In genomic region chr13:90279786-90280382, GRCm38 (mm10) we compare ENCODE assay signal across 12 mouse cellular contexts.
DNase-seq lines count a peak whose midpoint lies in the region; ATAC-seq lines count a peak whose summit lies in the region.
"Had no signal": no experiment of that assay in that cellular context is flagged by ENCODE, and none has a peak within 500 bp of the region (broad histone marks: within the 10 kb centered on the region; RNA-seq: fewer than 3 reads in every experiment).

No protein-coding gene starts in this region.

- peak overlapping the region; percentile 55; the same call in 1 of the 2 replicates for H3K27ac ChIP-seq in forebrain, embryonic 14.5 days (ENCODE audit: low read depth, low read length)
- H3K27ac ChIP-seq in forebrain, embryonic 10.5 days = no peak overlapping the region
- H3K27ac ChIP-seq in neural tube, embryonic 11.5 days (ENCODE audit: low read depth, low read length) = no peak overlapping the region
- no peak overlapping the region for H3K27ac ChIP-seq in hindbrain, embryonic 16.5 days (ENCODE audit: low read depth, low read length)
- no peak overlapping the region for H3K27ac ChIP-seq in neural tube, embryonic 13.5 days (replicated peaks)
- H3K27ac ChIP-seq: liver, embryonic 14.5 days had no signal

- peak; percentile 49 for DNase-seq in forebrain, embryonic 14.5 days (ENCODE audit: low spot score)
- DNase-seq in forebrain, embryonic 10.5 days (ENCODE audit: extremely low spot score, low spot score) = no peak
- peak; percentile 13 for DNase-seq in neural tube, embryonic 11.5 days (ENCODE audit: low spot score)
- no peak for DNase-seq in neural tube, embryonic 10.5 days (ENCODE audit: extremely low spot score, low spot score)
- DNase-seq in kidney, postnatal 4 days = no peak
- DNase-seq in yolk sac, embryonic 10.5 days (ENCODE audit: low spot score) = no peak
- DNase-seq: cerebellum, postnatal 36 days had no signal

- H3K4me2 ChIP-seq in forebrain, embryonic 14.5 days (ENCODE audit: low read length) = no peak overlapping the region
- H3K4me2 ChIP-seq in neural tube, embryonic 11.5 days (ENCODE audit: low read depth) = no peak overlapping the region
- no peak overlapping the region for H3K4me2 ChIP-seq in hindbrain, embryonic 16.5 days (ENCODE audit: low read length)
- H3K4me2 ChIP-seq in neural tube, embryonic 13.5 days = no peak overlapping the region

- H3K4me3 ChIP-seq in forebrain, embryonic 14.5 days (ENCODE audit: low read depth, low read length) = no peak overlapping the region
- no peak overlapping the region for H3K4me3 ChIP-seq in forebrain, embryonic 10.5 days
- H3K4me3 ChIP-seq in neural tube, embryonic 11.5 days (ENCODE audit: low read depth, low read length) = no peak overlapping the region
- no peak overlapping the region for H3K4me3 ChIP-seq in hindbrain, embryonic 16.5 days (ENCODE audit: low read length)
- no peak overlapping the region for H3K4me3 ChIP-seq in neural tube, embryonic 13.5 days
- H3K4me3 ChIP-seq: megakaryocyte, embryonic 14.5 days had no signal

- WGBS in forebrain, embryonic 14.5 days = 35% methylated on average over 3 of the region's 3 CpGs
- WGBS in forebrain, embryonic 10.5 days = 62% methylated on average over 3 of the region's 3 CpGs
- 65% methylated on average over 3 of the region's 3 CpGs for WGBS in neural tube, embryonic 11.5 days
- 30% methylated on average over 3 of the region's 3 CpGs for WGBS in hindbrain, embryonic 16.5 days
- WGBS in neural tube, embryonic 13.5 days = 57% methylated on average over 3 of the region's 3 CpGs

- no peaks in the 10 kb centered on the region for H3K36me3 ChIP-seq in forebrain, embryonic 14.5 days (ENCODE audit: control insufficient read depth, insufficient read depth, low read length)
- no peaks in the 10 kb centered on the region for H3K36me3 ChIP-seq in forebrain, embryonic 10.5 days (replicated peaks)
- no peaks in the 10 kb centered on the region for H3K36me3 ChIP-seq in neural tube, embryonic 11.5 days (ENCODE audit: control insufficient read depth, insufficient read depth, low read length)
- no peaks in the 10 kb centered on the region for H3K36me3 ChIP-seq in hindbrain, embryonic 16.5 days (ENCODE audit: control insufficient read depth, insufficient read depth, low read length)
- no peaks in the 10 kb centered on the region for H3K36me3 ChIP-seq in neural tube, embryonic 13.5 days

- no peaks in the 10 kb centered on the region for H3K27me3 ChIP-seq in forebrain, embryonic 14.5 days (replicated peaks; ENCODE audit: control insufficient read depth, insufficient read depth, low read length)
- H3K27me3 ChIP-seq in forebrain, embryonic 10.5 days (ENCODE audit: poor library complexity, severe bottlenecking) = no peaks in the 10 kb centered on the region
- no peaks in the 10 kb centered on the region for H3K27me3 ChIP-seq in neural tube, embryonic 11.5 days (ENCODE audit: control insufficient read depth, insufficient read depth, low read length)
- no peaks in the 10 kb centered on the region for H3K27me3 ChIP-seq in hindbrain, embryonic 16.5 days (replicated peaks; ENCODE audit: control insufficient read depth, insufficient read depth, low read length)
- H3K27me3 ChIP-seq in neural tube, embryonic 13.5 days = no peaks in the 10 kb centered on the region
- H3K27me3 ChIP-seq: megakaryocyte, embryonic 14.5 days; Patski had no signal

- no peaks in the 10 kb centered on the region for H3K9me3 ChIP-seq in forebrain, embryonic 14.5 days (replicated peaks; ENCODE audit: control insufficient read depth, low read length)
- H3K9me3 ChIP-seq in forebrain, embryonic 10.5 days = no peaks in the 10 kb centered on the region
- H3K9me3 ChIP-seq in neural tube, embryonic 11.5 days (ENCODE audit: control insufficient read depth, low read length) = no peaks in the 10 kb centered on the region
- no peaks in the 10 kb centered on the region for H3K9me3 ChIP-seq in hindbrain, embryonic 16.5 days (ENCODE audit: control insufficient read depth, low read length)
- no peaks in the 10 kb centered on the region for H3K9me3 ChIP-seq in neural tube, embryonic 13.5 days
- H3K9me3 ChIP-seq: megakaryocyte, embryonic 14.5 days had no signal

- ATAC-seq in forebrain, embryonic 14.5 days = peak; percentile 84; the same call in 1 of the 2 replicates
- no peak for ATAC-seq in neural tube, embryonic 11.5 days (ENCODE audit: insufficient read depth, low FRiP score, low TSS enrichment)
- peak; percentile 96 for ATAC-seq in hindbrain, embryonic 16.5 days
- 0 out of 2 replicates have a peak, but pooled peaks have one; percentile 43 for ATAC-seq in neural tube, embryonic 13.5 days (ENCODE audit: low read depth)
- ATAC-seq: Patski had no signal

- H3K9ac ChIP-seq in forebrain, embryonic 14.5 days (ENCODE audit: low read length) = 0 out of 2 replicates have a peak overlapping the region, but pooled peaks have one; percentile 7
- H3K9ac ChIP-seq in neural tube, embryonic 11.5 days (ENCODE audit: low read length) = no peak overlapping the region
- H3K9ac ChIP-seq in hindbrain, embryonic 16.5 days (ENCODE audit: low read depth, low read length) = no peak overlapping the region
- no peak overlapping the region for H3K9ac ChIP-seq in neural tube, embryonic 13.5 days
- H3K9ac ChIP-seq: liver, embryonic 14.5 days had no signal

- peaks cover 6% of the 10 kb centered on the region for H3K4me1 ChIP-seq in forebrain, embryonic 14.5 days (ENCODE audit: control insufficient read depth, insufficient read depth, low read length)
- peaks cover 13% of the 10 kb centered on the region for H3K4me1 ChIP-seq in forebrain, embryonic 10.5 days
- H3K4me1 ChIP-seq in neural tube, embryonic 11.5 days (ENCODE audit: control insufficient read depth, insufficient read depth, low read length) = no peaks in the 10 kb centered on the region
- no peaks in the 10 kb centered on the region for H3K4me1 ChIP-seq in hindbrain, embryonic 16.5 days (ENCODE audit: control insufficient read depth, insufficient read depth, low read depth, low read length)
- 0 out of 2 replicates have a peak, but pooled peaks cover 5% of the 10 kb centered on the region for H3K4me1 ChIP-seq in neural tube, embryonic 13.5 days (replicated peaks)
- H3K4me1 ChIP-seq: megakaryocyte, embryonic 14.5 days had no signal

Comparison
In these comparisons a context has a peak if more than half of its experiments do, and no peak if none do; other contexts are left out.
1. DNase-seq: peak in forebrain, embryonic 14.5 days (single experiment) and neural tube, embryonic 11.5 days (single experiment); none in forebrain, embryonic 10.5 days (single experiment), neural tube, embryonic 10.5 days (single experiment), kidney, postnatal 4 days (0 of 2) and yolk sac, embryonic 10.5 days (single experiment).